Mouse (Mus musculus) bone marrow macrophage, adult 2 months (primary cell): ENCODE results near the gene Aldh1b1.

Source experiments
- CTCF ChIP-seq: IDR thresholded peaks from 2 replicates; pipeline ENCODE4 v1.5.1; 2012; ENCODE audit warnings: low read depth, mild to moderate bottlenecking, low read length, moderate library complexity
- POLR2A ChIP-seq: IDR thresholded peaks from 2 replicates; pipeline ENCODE4 v1.6.1; 2012; ENCODE audit warnings: mild to moderate bottlenecking, low read depth, low read length, borderline replicate concordance

- no peak for TF ChIP-seq CTCF
- no peak for TF ChIP-seq POLR2A
Measured at GRCm38 (mm10) chr4:45770638-45771033, 28.2 kb upstream of the Aldh1b1 start.
